Mouse (Mus musculus): ENCODE results near the gene Irf6.

Gene Irf6

DNA sequence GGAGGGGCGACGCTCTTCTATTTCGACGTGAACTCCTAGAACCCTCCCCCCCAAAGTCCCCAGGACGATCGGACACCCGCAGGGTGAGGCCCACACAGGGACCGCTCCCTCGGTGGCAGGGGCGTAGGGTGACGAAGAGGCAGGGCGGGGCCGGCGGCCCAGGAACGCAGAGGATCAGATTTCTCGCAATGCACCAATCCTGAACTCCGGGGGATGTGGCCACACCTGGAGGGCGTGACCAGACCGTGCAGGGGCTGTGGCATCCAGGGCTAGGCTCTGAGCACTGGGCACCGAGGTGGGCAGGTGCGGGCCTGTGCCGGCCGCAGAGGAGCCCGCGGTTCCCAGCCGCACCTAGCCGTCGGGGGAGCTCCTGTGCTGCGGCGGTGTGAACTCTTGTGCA lies at the start of gene Irf6:
Gene Irf6 (plus strand): TSS at position 240 of the 400 bp plus-strand sequence.
- DNase-seq (ENCODE audit: low spot score in 2 of 2): no peak

DNA sequence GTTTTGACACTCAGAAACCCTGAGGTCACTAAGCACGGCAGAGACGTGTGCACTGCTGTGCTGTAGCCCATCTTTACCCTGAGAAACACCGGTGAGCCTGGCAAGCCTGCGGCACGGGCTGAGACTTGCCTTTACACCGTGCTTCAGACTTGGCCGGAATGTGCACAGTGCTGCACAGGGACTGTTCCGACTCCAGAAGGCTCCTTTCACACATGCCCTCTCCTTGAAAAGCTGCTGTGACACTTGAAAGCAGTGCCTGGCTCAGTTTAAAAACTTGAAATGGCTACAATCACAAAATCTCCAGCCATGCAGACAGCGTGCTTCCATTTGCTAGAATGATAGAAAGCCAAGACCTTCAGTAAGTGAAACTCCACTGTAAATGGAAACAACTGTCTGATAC lies 40.8 kb upstream of the Irf6 start:
- no peak for DNase-seq (ENCODE audit: low spot score in 2 of 2)

DNA sequence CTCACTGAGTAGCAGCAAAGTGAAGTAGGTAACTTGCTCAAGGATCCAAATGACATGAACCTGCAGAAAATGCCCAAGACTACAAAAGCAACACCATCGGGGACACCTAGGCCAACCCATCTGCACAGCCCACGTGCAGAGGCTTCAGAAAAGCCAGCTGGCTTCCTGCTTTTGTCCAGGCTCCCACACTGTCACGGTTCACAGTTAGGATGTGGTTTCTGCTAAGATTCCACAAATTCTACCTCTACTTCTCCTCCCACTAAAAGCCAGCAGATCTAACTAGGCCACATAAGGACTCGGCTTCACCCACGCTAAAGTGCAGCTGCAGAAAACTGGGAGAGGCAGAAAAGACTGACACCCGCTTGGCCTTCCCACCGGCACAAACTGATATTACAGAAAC lies 30.1 kb upstream of the Irf6 start:
- DNase-seq (ENCODE audit: low spot score in 2 of 2): no peak

DNA sequence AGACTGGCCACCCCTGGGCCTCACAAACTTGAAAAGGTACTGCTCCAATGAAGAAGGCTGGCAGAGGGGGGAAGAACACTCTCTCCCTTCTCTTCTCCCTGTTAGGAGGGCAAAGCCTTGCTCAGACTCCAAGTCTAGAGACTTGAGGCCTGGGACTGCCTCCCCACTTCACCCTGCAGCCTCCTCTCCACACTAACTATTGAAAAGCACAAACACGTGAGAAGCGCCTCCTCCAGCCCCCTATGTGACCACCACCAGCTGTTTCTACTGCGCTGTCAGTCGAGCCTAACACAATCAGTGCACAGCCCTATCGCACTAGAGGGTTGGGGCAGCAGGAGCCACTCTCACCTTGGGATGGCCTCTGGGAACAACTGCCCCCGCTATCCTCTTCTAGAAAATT lies 29.6 kb upstream of the Irf6 start:
- DNase-seq (ENCODE audit: low spot score in 2 of 2): no peak

DNA sequence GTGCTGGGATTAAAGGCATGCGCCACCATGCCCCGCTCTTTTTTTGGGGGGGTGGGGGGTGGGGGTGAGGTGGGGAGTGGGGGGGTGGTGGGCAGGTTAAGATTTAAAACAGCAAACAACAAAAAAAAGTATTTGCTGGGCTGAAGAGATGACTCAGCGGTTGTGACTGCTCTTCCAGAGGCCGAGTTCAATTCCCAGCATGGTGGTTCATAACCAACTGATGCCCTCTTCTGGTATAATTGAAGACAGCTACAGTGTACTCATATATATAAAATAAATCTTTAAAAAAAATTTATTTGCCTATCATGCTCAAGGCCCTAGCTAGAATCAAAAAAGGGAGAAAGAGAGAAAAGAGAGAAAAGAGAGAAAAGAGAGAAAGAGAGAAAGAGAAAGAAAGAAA lies 27.1 kb upstream of the Irf6 start:
- no peak for DNase-seq (ENCODE audit: low spot score in 2 of 2)

DNA sequence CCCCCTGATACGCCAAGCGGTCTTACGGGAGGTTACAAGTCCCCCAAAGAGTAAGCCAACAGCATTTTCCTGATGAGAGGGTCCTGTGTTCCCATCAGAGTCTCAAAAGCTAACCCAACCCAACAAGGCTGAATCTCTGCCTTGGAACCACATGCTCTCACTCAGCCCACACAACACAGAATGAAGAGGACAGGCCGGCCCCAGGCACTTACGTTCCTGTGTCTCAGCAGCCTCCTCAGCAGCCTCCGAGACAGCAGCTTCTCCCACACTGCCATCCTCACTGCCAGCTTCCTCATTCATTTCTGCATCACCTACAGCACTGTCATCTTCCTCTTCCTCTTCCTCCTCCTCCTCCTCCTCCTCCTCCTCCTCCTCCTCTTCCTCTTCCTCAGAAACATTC lies 24.9 kb upstream of the Irf6 start:
- no peak for DNase-seq (ENCODE audit: low spot score in 2 of 2)

DNA sequence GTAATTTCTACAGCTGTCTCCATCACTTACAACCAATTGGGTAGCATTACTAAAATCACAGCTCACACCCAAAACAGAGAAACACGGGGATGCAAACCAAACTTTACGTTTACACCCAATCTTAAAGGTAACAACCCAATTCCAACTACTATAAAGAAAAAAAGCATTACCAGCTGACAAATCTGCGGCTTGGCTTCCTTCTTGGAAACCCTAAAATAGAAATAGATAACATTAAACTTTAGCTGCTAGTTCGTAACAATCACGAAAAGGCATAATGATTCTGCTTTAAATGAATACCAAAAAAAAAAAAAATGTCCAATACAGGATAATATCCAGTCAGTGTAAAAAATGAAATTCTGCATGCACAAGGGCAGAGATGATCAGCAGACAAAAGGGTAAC lies 23.6 kb upstream of the Irf6 start:
- no peak for DNase-seq (ENCODE audit: low spot score in 2 of 2)

DNA sequence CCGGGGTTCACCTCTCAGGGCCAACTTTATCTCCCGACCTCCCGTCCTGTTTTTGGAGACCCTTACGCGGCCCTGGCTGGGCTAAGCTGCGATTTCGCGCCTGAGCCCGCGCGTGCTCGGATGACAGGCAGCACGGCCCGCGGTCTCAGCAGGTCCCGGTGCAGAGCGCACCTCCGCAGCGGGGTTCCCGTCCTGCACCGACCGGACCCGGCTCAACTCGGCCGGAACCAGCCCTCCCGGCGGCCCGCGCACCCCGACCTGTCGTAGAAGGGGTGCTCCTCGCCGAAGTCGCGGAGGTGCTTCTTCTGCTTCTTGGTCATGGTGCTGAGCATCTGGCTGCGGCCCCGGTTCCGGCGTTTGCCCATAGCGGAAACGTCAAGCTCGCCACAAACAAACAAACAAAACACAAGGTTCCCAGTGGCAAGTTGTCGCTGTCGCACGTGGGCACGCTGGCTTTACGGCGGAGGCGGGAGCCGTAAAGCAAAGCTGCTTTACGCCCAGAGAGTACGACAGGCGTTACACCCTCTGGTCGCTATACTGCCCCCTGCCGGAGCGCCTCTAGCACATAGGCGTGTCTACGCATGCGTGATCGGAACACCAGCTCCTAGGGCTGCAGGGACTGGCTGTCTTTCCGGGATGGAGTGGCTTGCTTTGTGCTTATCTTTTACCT lies 23.0 kb upstream of the Irf6 start, which contains the start of gene Diexf:
Gene Diexf (minus strand): TSS at position 487 of the 670 bp plus-strand sequence.
- peak; percentile 98 to 100 for DNase-seq (ENCODE audit: low spot score in 2 of 2)

DNA sequence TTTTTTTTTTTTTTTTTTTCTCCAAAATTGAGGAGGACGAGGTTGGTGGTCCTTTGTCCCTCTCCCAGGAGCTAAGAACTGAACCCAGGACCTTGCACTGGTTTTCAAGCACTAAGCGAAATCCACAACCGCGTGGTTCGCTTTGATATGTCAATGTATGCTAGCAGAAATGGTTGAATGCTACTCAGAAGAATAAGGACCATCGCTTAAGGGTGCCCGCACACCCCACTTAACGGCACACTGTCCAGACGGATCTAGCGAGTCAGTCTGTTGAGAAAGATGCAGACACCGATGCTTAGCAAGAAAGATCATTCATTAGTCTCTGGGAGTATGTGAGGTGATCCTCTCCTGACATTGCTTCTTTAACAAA lies 22.5 kb upstream of the Irf6 start:
- DNase-seq (ENCODE audit: low spot score in 2 of 2): peak in 1 of 2 experiments; percentile 28

DNA sequence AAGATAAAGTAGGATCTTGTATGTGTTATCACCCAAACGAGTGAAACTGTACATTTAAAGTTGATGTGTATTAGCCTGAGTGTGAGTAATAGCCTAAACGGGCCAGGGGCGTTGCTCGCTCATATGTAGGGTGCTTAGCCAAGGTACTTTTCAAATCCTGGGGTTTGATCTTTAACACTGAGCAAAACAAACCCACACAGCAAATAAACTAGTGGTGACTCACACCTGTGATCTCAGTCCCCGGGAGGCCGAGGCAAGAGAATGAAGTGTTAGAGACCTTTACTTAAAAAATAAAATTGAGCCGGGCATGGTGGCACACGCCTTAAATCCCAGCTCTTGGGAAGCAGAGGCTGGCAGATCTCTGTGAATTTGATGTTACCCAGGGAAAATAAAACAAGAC lies 22.1 kb upstream of the Irf6 start:
- no peak for DNase-seq (ENCODE audit: low spot score in 2 of 2)

DNA sequence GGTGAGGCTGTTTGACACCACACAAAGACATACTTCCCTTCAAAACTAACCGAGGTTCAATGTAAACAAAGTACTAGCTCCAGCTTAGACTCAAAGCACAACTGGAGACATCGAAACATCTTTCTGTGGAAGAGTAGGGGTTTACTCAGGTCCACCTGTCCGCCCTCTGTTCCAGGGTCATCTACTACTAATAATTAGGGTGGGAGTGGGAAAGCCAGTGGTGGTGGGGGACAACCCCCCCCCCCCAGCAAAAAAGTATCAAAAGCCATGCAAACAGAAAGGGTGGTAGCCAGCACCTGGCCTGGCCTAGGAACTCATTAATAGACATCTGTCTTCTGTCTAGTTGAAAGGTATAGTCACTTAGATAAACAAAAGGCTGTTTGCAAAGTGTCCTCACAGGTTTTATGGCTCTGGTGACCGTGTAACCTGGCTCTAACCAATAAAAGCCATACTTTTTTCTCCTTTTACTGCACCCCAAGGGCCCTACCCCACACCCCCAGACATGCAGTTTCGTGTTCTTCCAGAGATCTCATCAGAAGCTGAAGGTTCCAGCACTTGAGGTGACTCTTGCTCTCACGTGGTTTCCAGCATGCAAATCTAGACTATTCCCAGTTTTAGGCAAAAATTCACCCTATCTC lies 21.5 kb upstream of the Irf6 start:
- no peak for DNase-seq (ENCODE audit: low spot score in 2 of 2)

DNA sequence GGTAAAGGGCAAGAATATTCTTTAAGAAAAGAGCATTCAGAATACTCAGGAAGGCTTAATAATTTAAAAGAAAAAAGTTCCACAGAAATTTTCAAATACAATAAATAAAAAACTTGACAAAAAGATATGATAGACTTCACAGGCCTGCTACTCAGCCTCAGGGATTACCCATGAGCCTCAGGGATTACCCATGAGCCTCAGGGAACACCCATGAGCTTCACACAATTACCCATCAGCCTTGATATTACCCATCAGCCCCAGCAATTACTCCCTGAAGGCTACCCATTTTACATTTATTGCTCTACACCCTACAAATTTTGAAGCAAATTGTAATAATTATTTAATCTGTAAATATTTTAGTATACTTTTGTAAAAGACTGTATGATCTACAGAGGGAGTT lies 20.5 kb upstream of the Irf6 start:
- DNase-seq (ENCODE audit: low spot score in 2 of 2): no peak

DNA sequence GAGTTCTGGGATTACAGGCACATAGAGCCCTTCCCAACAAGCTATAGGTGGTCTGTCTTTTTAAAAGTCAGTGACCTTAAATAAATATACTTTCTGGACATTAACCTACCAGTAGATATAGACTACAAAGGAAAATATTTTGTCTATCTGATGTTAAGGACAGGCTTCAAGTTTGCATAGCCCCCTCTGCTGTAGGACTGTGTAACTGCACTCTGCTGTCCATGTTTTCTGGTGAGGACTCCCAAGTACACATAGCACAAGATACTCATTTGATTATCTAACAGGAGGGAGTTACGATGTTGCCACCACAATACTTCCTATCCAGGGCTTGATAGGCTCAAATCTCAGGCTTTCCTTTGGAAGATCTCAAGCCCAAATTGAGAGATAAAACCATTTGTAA lies 19.2 kb upstream of the Irf6 start:
- no peak for DNase-seq (ENCODE audit: low spot score in 2 of 2)

DNA sequence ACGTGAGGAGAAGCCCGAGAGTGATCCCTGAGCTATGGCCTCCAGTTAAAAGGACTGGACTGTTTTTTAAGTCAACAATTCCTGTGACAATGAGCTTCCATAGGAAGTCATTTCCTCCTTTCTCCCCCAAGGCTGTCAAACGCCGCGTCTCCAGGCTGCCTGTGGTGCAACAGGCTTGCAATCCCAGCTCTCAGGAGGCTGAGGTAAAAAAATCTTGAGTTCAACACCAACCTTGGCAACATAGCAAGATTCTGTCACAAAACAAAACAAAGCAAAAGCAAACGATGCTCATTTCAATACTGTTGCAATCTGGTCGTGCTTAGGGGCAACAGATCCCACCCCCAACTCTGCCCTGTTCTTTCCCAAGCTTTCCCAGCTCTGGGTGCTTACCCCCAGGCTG lies 14.8 kb upstream of the Irf6 start:
- no peak for DNase-seq (ENCODE audit: low spot score in 2 of 2)

DNA sequence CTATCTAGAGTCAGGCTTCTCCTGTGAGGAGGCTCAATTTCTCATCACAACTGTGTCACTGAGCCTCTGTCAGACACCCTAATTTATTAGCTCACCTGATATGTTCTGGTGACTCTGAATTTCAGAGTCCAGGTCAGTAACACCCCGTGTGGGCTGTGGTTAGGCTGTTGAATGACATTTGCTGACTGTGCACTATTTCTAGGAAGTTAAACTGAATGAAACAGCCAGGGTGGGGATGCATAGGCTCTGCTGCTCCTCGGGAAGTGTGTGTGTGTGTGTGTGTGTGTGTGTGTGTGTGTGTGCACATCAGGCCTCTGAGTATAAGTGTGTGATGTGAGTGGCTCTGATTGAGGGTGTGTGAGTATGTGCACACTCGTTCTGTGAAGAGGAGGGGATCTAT lies 14.2 kb upstream of the Irf6 start:
- DNase-seq (ENCODE audit: low spot score in 2 of 2): no peak

DNA sequence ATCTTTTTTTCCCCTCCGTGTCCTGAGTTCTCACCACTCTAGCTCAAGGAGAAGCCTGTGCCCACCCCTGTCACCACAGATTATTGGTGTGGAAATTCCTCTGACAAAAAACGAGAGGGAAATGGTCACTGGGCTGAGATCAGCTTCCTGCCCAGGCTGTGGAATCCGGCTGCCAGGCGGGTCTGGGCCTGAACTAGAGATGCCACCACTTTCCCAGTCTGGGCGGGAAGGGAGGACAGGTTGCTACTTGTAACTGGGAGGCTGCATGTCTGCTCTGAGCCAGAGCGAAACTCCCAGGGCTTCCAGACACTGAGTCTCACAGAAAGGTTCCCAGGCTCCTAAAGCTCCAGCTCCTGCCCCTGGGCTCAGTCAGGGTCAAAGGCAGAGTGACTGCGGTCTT lies 11.8 kb upstream of the Irf6 start:
- no peak for DNase-seq (ENCODE audit: low spot score in 2 of 2)

DNA sequence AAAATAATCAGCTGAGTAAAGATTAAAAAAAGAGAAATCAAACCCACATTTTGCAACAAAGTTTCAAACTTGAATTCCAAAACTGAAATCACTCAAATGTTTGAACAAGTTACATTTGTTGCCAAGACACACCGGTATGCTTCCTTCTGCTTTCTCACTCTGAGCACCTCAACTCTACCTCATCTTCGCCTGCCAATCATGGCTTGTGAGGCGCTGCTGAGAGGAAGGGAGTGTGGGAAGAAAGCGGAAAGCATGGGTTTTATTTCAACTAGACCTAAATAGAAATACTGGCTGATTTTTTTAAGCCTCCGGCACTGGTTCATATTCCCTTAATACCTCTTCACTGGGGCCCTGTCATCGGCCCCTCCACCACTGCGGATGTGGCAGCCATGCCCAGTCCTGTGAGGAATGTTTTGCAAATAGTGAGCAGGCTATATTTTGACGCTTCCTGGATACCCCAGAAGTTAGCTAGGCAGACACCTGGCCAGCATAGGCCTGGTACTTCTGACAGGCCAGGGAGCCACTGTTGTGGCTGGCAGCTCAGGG lies 10.3 kb upstream of the Irf6 start:
- no peak for DNase-seq (ENCODE audit: low spot score in 2 of 2)

DNA sequence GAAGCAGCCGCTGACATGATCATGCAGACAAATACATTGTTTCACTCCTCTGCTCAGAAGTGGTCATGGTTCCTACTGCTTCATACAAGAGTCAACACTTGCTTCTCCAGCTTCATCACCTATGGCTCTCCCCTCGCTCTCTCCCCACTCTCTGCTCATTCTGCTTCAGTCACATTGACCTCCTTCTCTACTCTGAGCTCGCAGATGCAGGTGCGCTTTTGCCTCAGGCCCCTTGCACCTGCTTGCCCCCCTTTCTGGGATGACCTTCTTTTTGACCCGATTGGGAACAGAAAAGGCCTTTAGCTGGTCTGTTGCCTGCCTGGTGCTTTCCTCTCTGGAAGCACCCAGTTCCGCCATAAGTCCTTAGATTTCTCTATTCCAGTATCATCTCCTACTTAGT lies 8.4 kb upstream of the Irf6 start:
- DNase-seq (ENCODE audit: low spot score in 2 of 2): no peak

DNA sequence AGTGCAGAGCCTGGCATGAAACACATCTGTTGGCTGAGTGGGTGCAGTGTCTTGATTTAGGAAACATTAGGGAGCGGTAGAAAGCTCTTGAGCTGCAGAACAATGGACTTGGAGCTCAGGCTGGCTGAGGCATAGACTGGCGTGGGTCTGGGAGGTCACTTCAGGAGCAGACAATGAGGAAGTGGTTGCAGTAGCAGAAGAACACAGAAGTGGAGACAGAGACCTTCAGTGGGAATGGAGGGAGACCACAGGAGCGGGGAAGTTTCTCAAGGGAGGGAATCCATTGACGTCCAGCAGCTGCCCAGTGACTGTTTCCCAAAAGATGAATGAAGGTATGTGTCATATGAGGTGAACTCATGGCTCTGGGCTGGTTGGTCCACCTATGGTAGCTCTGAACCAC lies 7.8 kb upstream of the Irf6 start:
- DNase-seq (ENCODE audit: low spot score in 2 of 2): no peak

DNA sequence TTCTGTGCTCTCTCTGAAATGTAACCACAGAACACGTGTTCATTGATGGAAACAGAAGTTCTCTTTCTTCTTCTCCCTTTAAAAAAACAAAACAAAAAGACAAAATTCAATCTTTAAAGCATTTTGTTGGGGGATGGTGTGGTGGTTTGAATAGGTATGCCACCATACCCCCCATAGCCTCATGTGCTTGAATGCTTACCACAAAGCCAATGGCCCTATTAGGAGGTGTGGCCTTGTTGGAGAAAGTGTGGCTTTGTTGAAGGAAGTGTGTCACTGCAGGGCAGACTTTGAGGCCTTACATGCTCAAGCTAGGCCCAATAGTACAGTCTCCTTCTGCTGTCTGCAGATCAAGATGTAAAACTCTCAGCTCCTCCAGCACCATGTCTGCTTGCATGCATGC lies 6.5 kb upstream of the Irf6 start:
- no peak for DNase-seq (ENCODE audit: low spot score in 2 of 2)

DNA sequence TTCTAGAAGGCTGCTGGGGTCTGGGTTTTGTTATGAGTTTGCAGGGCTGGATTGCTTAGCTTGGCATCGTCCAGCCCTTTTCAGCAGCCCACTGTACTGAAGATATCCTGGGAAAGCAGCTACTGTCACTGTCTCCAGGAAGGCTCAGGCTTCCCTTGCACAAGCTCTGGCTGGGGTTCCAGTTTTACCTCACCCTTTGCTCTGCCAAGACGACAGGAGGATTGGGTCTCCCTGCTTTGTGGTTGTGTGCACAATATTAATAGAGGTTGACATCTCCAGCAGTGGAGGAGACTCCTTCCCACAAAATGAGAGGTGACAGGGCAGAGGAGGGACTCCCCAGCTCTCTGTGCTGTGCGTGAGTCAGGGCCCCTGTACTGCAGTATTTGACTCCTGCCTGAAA lies 3.7 kb upstream of the Irf6 start:
- DNase-seq (ENCODE audit: low spot score in 2 of 2): no peak

DNA sequence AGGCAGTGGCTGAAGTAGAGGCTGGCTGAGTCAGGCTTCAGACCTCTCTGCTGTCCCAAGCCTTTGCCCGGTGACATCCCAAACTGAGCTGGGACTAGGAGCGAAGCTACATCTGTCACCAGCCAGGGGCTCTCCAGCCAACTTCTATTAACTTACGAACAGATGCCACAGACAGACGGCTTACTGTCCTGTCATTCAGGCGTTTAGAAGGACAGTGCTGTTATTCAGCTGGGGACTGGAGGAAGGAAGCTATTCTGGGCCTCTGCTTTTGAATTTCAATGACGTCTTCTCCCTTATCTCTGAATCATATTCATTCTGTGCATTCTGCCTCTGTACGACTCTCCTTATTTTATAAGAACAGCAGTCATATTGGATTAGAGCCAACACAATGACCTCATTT lies 1.8 kb upstream of the Irf6 start:
- DNase-seq (ENCODE audit: low spot score in 2 of 2): no peak

DNA sequence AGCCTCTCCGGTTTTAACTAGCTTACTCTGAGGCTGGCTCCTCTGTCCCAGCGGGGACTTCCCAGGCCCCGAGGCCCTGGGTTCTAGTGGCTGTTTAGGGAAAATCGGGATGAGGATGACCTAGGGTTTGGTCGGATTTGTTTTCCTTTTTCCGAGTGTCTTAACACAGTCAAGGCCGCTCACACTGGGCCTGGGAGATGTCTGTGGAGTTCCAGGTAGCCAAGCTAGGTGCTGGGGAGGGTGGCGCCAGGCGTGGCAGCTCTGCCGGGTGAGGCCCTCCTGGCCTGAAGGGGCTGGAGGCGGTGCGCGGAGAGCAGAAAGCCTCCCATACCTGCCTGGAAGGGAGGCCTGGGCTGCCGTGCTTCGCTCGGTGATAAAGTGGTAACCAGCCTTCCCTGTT lies 650 bp downstream of the Irf6 start:
- no peak for DNase-seq (ENCODE audit: low spot score in 2 of 2)
